Mouse (Mus musculus): ENCODE data around the gene Plekha7. TPM values are rescaled to one million over a fixed set of nuclear protein-coding genes. Genes with fewer than 3 reads are reported as not detected.

The Plekha7 gene
- polyA plus RNA-seq, 1 experiment from 2014 or later = 9.5 TPM

DNA sequence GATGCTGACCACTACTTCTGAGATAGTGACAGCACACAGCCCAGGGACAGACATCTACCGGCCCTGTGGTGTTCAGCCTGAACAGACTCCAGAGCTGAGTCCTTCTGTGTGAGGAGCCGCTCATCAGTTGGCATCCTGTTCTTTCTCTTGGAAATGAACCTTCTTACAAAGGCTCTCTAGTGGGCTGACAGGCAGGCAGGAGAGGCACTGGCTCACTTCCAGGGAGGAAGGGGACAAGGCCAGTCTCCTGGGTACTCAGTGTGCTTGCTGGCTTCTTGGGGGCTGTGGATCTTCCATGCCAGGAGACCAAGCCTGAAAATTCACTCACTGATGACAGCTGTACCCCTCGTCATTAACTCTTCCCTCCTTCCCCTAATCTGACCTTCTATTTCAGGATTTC is 170.5 kb downstream of the Plekha7 start:
- no peak for ATAC-seq (ENCODE audit: insufficient read depth)

DNA sequence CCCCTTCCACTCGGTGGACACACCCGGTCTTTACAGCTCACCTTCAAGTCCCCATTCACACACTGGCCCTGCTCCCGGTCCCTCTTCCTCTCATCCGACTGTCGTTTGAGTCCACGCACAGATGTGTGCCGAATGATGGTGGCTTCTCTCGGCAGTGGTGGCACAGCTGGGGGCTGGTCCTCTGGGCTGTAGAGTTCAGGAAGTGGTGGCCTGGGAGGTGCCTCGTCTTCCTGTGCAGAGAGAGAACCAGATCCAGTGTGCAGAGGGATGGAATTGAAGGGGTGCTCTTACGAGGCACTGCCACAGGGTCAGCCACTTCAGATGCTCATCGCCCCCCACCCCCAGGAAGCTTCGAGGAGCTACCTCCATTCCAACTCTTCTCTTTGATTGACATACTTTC is 171.0 kb downstream of the Plekha7 start:
- H3K4me1 ChIP-seq (ENCODE audit: insufficient read depth) = no peaks in the 10 kb centered on the region
- no peaks in the 10 kb centered on the region for H3K27me3 ChIP-seq (ENCODE audit: insufficient read depth, low read length)
- no peak overlapping the region for H3K4me2 ChIP-seq
- peaks cover 4% of the 10 kb centered on the region; the same call in 1 of the 2 replicates for H3K36me3 ChIP-seq (ENCODE audit: insufficient read depth)
- no peak overlapping the region for H3K9ac ChIP-seq
- no peak for TF ChIP-seq CTCF (IDR thresholded peaks at IDR 0.05; ENCODE audit: low read depth)
- H3K27ac ChIP-seq (ENCODE audit: low read depth) = no peak overlapping the region
- ATAC-seq (ENCODE audit: insufficient read depth) = no peak
- H3K4me3 ChIP-seq (ENCODE audit: low read depth, low read length) = no peak overlapping the region
- no peak for DNase-seq
- no peaks in the 10 kb centered on the region for H3K9me3 ChIP-seq (ENCODE audit: low read depth, low read length)
- 77% methylated on average over 12 of the region's 12 CpGs for WGBS

More for the DNA sequence above, 170.5 kb downstream of the Plekha7 start:
- Histone ChIP-seq H3K9me3 (ENCODE audit: low read depth, low read length) (no peaks in the 10 kb centered on the region), H3K4me3 (ENCODE audit: low read depth, low read length) (no peak overlapping the region), H3K4me2 (no peak overlapping the region), H3K36me3 (ENCODE audit: insufficient read depth) (peaks cover 5% of the 10 kb centered on the region; the same call in 1 of the 2 replicates), H3K27me3 (ENCODE audit: insufficient read depth, low read length) (no peaks in the 10 kb centered on the region), H3K9ac (no peak overlapping the region), H3K4me1 (ENCODE audit: insufficient read depth) (no peaks in the 10 kb centered on the region), H3K27ac (ENCODE audit: low read depth) (no peak overlapping the region)
- no peak for TF ChIP-seq CTCF (IDR thresholded peaks at IDR 0.05; ENCODE audit: low read depth)
- 58% methylated on average over 3 of the region's 3 CpGs for WGBS
- DNase-seq = no peak

- Histone ChIP-seq H3K9ac (no peak overlapping the region), H3K4me2 (no peak overlapping the region), H3K9me3 (ENCODE audit: low read depth, low read length) (no peaks in the 10 kb centered on the region), H3K27ac (ENCODE audit: low read depth) (peak overlapping the region; percentile 37; the same call in 1 of the 2 replicates), H3K36me3 (ENCODE audit: insufficient read depth) (peaks cover 1% of the 10 kb centered on the region; the same call in 1 of the 2 replicates), H3K27me3 (ENCODE audit: insufficient read depth, low read length) (no peaks in the 10 kb centered on the region), H3K4me1 (ENCODE audit: insufficient read depth) (no peaks in the 10 kb centered on the region), H3K4me3 (ENCODE audit: low read depth, low read length) (no peak overlapping the region)
- ATAC-seq (ENCODE audit: insufficient read depth) = peak; percentile 86
- DNase-seq = peak; percentile 83
- TF ChIP-seq CTCF (IDR thresholded peaks at IDR 0.05; ENCODE audit: low read depth) = peak; percentile 46; the same call in 1 of the 2 replicates
- WGBS = 54% methylated on average over 31 of the region's 31 CpGs
Observed at GRCm38 (mm10) chr7:116134413-116135292, 173.5 kb downstream of the Plekha7 start.

DNA sequence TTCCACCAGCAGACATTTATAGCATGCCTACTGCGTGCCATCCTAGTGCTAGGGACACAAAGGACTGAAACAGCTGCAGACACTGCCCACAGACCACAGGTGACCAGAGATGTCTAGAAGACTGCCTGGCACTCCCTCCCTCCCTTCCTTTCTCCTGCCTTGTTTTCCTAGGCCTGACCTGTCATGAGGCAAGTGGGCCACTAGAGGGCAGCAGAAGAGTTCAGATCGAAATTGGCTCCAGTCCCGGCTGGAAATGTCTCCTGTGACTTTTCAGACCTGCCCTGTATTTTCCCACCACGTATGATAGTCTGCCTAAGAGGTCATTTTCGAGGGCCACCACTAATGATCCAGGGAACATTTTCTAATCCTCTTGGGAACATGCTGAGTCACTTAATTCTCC is 176.1 kb downstream of the Plekha7 start:
- TF ChIP-seq CTCF (IDR thresholded peaks at IDR 0.05; ENCODE audit: low read depth) = peak; percentile 95
- DNase-seq (peak; percentile 92), ATAC-seq (ENCODE audit: insufficient read depth) (no peak)
- Histone ChIP-seq H3K27me3 (ENCODE audit: insufficient read depth, low read length) (no peaks in the 10 kb centered on the region), H3K4me2 (no peak overlapping the region), H3K27ac (ENCODE audit: low read depth) (no peak overlapping the region), H3K4me1 (ENCODE audit: insufficient read depth) (no peaks in the 10 kb centered on the region), H3K36me3 (ENCODE audit: insufficient read depth) (peaks cover 6% of the 10 kb centered on the region; the same call in 1 of the 2 replicates), H3K9me3 (ENCODE audit: low read depth, low read length) (no peaks in the 10 kb centered on the region), H3K4me3 (ENCODE audit: low read depth, low read length) (no peak overlapping the region), H3K9ac (no peak overlapping the region)
- WGBS = 3% methylated on average over 5 of the region's 5 CpGs

GRCm38 (mm10) chr7:116131390-116131789 is 176.8 kb downstream of the Plekha7 start:
- WGBS = 13% methylated on average over 4 of the region's 4 CpGs
- Histone ChIP-seq H3K27ac (ENCODE audit: low read depth) (no peak overlapping the region), H3K4me2 (no peak overlapping the region), H3K9me3 (ENCODE audit: low read depth, low read length) (no peaks in the 10 kb centered on the region), H3K9ac (no peak overlapping the region), H3K4me3 (ENCODE audit: low read depth, low read length) (no peak overlapping the region), H3K4me1 (ENCODE audit: insufficient read depth) (no peaks in the 10 kb centered on the region), H3K36me3 (ENCODE audit: insufficient read depth) (0 out of 2 replicates have a peak, but pooled peaks cover 6% of the 10 kb centered on the region), H3K27me3 (ENCODE audit: insufficient read depth, low read length) (no peaks in the 10 kb centered on the region)
- ATAC-seq (ENCODE audit: insufficient read depth) (no peak), DNase-seq (peak; percentile 68)
- TF ChIP-seq CTCF (IDR thresholded peaks at IDR 0.05; ENCODE audit: low read depth) = peak; percentile 48

- ATAC-seq (ENCODE audit: insufficient read depth) (no peak), DNase-seq (no peak)
- TF ChIP-seq CTCF (IDR thresholded peaks at IDR 0.05; ENCODE audit: low read depth) = no peak
- Histone ChIP-seq H3K4me1 (ENCODE audit: insufficient read depth) (no peaks in the 10 kb centered on the region), H3K9ac (no peak overlapping the region), H3K9me3 (ENCODE audit: low read depth, low read length) (no peaks in the 10 kb centered on the region), H3K4me2 (no peak overlapping the region), H3K27ac (ENCODE audit: low read depth) (no peak overlapping the region), H3K4me3 (ENCODE audit: low read depth, low read length) (no peak overlapping the region), H3K27me3 (ENCODE audit: insufficient read depth, low read length) (no peaks in the 10 kb centered on the region), H3K36me3 (ENCODE audit: insufficient read depth) (0 out of 2 replicates have a peak, but pooled peaks cover 10% of the 10 kb centered on the region)
- 79% methylated on average over 10 of the region's 10 CpGs for WGBS
Observed at GRCm38 (mm10) chr7:116129374-116129773, 178.8 kb downstream of the Plekha7 start.

- no peak overlapping the region for H3K4me3 ChIP-seq (ENCODE audit: low read depth, low read length)
- WGBS = 91% methylated on average over 8 of the region's 8 CpGs
- H3K27me3 ChIP-seq (ENCODE audit: insufficient read depth, low read length) = no peaks in the 10 kb centered on the region
- no peak overlapping the region for H3K27ac ChIP-seq (ENCODE audit: low read depth)
- ATAC-seq (ENCODE audit: insufficient read depth) = no peak
- H3K4me1 ChIP-seq (ENCODE audit: insufficient read depth) = no peaks in the 10 kb centered on the region
- DNase-seq = no peak
- 0 out of 2 replicates have a peak, but pooled peaks cover 10% of the 10 kb centered on the region for H3K36me3 ChIP-seq (ENCODE audit: insufficient read depth)
- H3K4me2 ChIP-seq = no peak overlapping the region
- no peak for TF ChIP-seq CTCF (IDR thresholded peaks at IDR 0.05; ENCODE audit: low read depth)
- H3K9ac ChIP-seq = no peak overlapping the region
- no peaks in the 10 kb centered on the region for H3K9me3 ChIP-seq (ENCODE audit: low read depth, low read length)
Observed at GRCm38 (mm10) chr7:116128286-116128685, 179.9 kb downstream of the Plekha7 start.

Measured in lung, embryonic 14.5 days (tissue).